Mouse (Mus musculus) cortical plate, adult 2 months (tissue): ENCODE data around the gene Edaradd. TPM values are rescaled to one million over a fixed set of nuclear protein-coding genes. Genes with fewer than 3 reads are reported as not detected.

Source experiments
- H3K27ac ChIP-seq: fragments of 200-500 bp; 2 replicates; pipeline ENCODE4 v1.5.1; 2012; ENCODE audit warnings: low read length, control low read depth, inconsistent platforms; ENCODE audit not compliant: insufficient read depth
- H3K4me1 ChIP-seq: fragments of 200-500 bp; 2 replicates; pipeline ENCODE4 v1.6.1; 2011; ENCODE audit warnings: low read length; ENCODE audit not compliant: control insufficient read depth, insufficient read depth
- H3K4me3 ChIP-seq: fragments of 200-500 bp; 2 replicates; pipeline ENCODE4 v1.5.1; 2011; ENCODE audit warnings: mild to moderate bottlenecking, low read length, control low read depth; ENCODE audit not compliant: insufficient read depth
- CTCF ChIP-seq: fragments of 200-500 bp; IDR thresholded peaks from 2 replicates; pipeline ENCODE4 v1.5.1; 2011; ENCODE audit warnings: mild to moderate bottlenecking, control low read depth, low read length; ENCODE audit not compliant: insufficient read depth; ENCODE audit errors: extremely low read depth
- POLR2A ChIP-seq: fragments of 200-500 bp; IDR thresholded peaks from 2 replicates; pipeline ENCODE4 v1.6.1; 2011; ENCODE audit warnings: mild to moderate bottlenecking, low read length, control low read depth; ENCODE audit not compliant: insufficient read depth; ENCODE audit errors: extremely low read depth
- polyA plus RNA-seq: library from polyadenylated mRNA; depleted of rRNA; stranded (reverse); fragments of >200 nt; gene quantifications from 2 replicates; pipeline ENCODE4 v1.2.3, GENCODE M21; 2012; rRNA removed

Gene Edaradd
- polyA plus RNA-seq: 0.09 and 0.10 TPM in 2 replicates

DNA sequence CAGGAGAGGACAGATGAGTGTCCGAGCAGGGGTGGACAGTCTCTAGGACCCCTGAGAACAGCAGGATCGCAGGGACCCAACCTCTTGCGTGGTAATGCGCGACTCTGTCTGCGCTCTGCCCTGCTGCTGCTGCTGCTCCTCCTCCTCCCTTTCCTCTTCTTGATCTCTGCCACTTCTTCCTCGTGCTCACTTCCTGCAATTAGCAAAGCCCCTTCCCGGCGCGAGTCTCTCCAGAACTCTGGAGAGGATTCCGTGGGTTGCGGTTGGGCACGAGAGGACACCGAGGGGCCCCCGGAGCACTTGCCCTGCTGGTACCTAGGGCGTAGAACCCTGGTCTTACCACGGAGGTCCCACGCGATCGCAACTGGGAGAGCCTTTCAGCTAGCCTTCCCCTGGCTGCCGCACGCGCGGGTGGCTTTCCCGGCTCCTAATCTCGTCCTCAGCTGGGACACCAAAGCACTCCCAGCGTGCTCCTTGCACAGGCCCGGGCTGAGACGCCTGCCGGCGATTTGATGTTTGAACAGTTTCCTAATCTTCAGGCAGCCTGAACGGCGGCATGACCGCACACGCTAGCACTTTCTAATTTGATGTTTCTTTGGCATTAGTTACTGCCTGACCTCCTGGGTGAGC lies at the start of gene Edaradd:
Gene Edaradd (minus strand): TSS at position 484 of the 630 bp plus-strand sequence.
- Histone ChIP-seq H3K4me3 (peak within 1 kb of the TSS; percentile 40), H3K27ac (no peak within 1 kb of the TSS), H3K4me1 (no peaks in the 10 kb centered on the region)
- no peak for TF ChIP-seq POLR2A
- no peak for TF ChIP-seq CTCF

DNA sequence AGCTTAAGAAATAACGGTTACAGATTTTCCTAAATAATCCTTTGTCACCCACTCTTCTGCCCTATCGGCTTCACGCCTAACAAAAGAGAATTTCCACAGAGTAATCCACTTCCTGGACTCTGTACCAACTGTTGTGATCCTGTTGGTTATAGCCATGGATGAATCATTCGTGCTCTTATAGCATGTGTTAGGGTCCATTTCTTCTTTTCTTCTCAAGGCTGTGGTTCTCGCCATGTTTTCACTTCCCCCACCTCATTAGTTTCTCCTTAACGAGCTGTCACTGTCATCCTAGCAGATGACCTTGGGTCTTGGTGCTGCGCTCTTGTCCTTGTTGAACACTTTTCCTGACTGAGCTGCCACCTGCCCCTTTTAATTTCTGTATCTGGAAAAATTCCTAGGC lies 49.5 kb upstream of the Edaradd start:
- TF ChIP-seq CTCF (no peak), POLR2A (no peak)
- no peak overlapping the region for H3K27ac ChIP-seq

GRCm38 (mm10) chr13:12568597-12569469 lies 48.6 kb upstream of the Edaradd start:
- Histone ChIP-seq H3K4me3 (no peak overlapping the region), H3K4me1 (peaks cover 3% of the 10 kb centered on the region; the same call in 1 of the 2 replicates), H3K27ac (no peak overlapping the region)
- TF ChIP-seq POLR2A (no peak), CTCF (no peak)

More for the DNA sequence above, 49.5 kb upstream of the Edaradd start:
- no peak overlapping the region for H3K4me3 ChIP-seq
- H3K4me1 ChIP-seq: peaks cover 3% of the 10 kb centered on the region; the same call in 1 of the 2 replicates

- TF ChIP-seq CTCF: no peak
- no peak for TF ChIP-seq POLR2A
- Histone ChIP-seq H3K4me3 (no peak overlapping the region), H3K27ac (no peak overlapping the region), H3K4me1 (peaks cover 1% of the 10 kb centered on the region; the same call in 1 of the 2 replicates)
These were observed 47.7 kb upstream of the Edaradd start for GRCm38 (mm10) chr13:12567936-12568335.

- TF ChIP-seq CTCF (no peak), POLR2A (peak; percentile 86)
- peak within 1 kb of the TSS; percentile 5; the same call in 1 of the 2 replicates for H3K27ac ChIP-seq
- H3K4me1 ChIP-seq: peaks cover 1% of the 10 kb centered on the region; the same call in 1 of the 2 replicates
- peak within 1 kb of the TSS; percentile 75 for H3K4me3 ChIP-seq
These were observed 45.6 kb upstream of the Edaradd start, which contains the start of gene Ero1lb for GRCm38 (mm10) chr13:12565621-12566390. Gene Ero1lb (plus strand): TSS chr13:12565874.

- TF ChIP-seq POLR2A (no peak), CTCF (no peak)
- peaks cover 1% of the 10 kb centered on the region; the same call in 1 of the 2 replicates for H3K4me1 ChIP-seq
- no peak overlapping the region for H3K4me3 ChIP-seq
- no peak overlapping the region for H3K27ac ChIP-seq
These were observed 42.0 kb upstream of the Edaradd start for GRCm38 (mm10) chr13:12562256-12562655.

- Histone ChIP-seq H3K4me1 (peaks cover 1% of the 10 kb centered on the region; the same call in 1 of the 2 replicates), H3K4me3 (no peak overlapping the region), H3K27ac (no peak overlapping the region)
- TF ChIP-seq POLR2A (no peak), CTCF (no peak)
These were observed 41.5 kb upstream of the Edaradd start for GRCm38 (mm10) chr13:12561729-12562128.

DNA sequence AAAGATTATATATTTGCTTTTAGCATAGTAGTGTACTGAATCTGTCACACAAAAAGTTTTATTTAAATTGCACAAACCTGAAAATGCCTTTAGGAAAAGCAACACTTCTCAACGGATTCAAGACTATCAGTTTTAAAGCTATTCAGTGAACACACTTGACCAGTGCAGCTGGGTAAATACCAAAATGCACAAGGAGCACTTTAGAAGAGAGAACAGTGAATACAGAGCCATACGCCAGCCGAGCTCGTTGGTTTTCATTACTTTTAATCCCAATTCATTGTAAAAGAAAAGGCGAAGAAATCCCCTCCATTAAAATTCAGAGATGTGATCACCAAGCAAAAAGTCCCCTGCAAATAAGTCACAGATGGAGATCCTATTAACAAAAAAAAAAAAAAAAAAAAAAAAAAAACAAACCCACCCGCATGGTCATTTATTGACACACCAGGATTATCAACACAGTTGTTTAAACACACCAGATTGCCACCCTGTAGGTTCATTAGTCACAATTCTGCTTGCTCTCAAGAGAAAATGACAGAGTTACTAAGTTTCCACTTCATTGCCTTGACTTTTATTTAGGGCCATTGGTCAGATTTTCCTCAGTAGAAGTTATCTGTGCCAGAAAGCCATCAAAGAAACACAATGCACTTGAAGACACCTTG lies 39.4 kb upstream of the Edaradd start:
- no peak for TF ChIP-seq CTCF
- TF ChIP-seq POLR2A: no peak
- Histone ChIP-seq H3K27ac (no peak overlapping the region), H3K4me3 (no peak overlapping the region), H3K4me1 (no peaks in the 10 kb centered on the region)
